Mouse (Mus musculus): ENCODE results near the gene Ap3m1.
A peak's percentile ranks its signal among the peaks of the same experiment; 100 is the strongest.

Ap3m1 gene

GRCm38 (mm10) chr14:21013800-21014334 lies 38.4 kb downstream of the Ap3m1 start:
- no peak for DNase-seq (ENCODE audit: low read depth)

DNA sequence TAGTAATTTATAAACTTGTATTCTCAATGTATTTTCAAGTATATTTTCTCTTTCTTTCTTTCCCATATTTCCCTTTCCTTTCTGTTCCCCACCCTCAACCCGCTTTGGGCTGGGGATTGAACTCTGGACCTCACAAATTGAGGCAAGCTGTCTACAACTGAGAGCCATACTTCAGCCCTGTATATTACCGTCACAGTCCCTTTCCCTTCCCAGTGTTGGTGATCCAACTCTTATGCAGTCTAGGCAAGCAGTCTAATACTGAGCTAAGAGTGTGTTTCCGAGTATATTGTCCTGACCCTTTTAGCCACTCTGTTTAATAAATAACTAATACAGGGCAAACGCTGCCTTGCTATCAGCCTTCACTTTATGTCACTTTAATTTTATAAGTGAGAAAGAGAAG lies 52.7 kb downstream of the Ap3m1 start:
- DNase-seq (ENCODE audit: low read depth): no peak

DNA sequence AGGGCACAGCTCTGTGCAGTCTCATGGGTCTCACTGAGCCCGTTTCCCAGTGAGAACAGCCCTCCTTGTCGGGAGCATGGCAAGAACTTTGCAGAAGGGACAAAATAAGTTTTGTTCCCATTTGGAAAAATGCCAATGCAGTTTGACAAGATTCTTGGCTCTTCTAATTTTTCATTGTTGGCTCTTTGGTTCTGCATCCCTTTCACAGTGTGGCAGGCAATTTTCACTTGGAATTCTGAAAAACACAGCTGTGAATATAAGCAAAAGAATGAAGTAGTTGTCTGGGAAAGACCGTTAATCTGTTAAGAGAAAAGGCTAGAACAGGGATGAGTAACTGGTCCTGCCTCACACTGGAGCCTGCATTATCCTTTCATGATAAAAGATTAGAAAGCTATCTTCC lies 54.8 kb downstream of the Ap3m1 start:
- no peak for DNase-seq (ENCODE audit: low read depth)

DNA sequence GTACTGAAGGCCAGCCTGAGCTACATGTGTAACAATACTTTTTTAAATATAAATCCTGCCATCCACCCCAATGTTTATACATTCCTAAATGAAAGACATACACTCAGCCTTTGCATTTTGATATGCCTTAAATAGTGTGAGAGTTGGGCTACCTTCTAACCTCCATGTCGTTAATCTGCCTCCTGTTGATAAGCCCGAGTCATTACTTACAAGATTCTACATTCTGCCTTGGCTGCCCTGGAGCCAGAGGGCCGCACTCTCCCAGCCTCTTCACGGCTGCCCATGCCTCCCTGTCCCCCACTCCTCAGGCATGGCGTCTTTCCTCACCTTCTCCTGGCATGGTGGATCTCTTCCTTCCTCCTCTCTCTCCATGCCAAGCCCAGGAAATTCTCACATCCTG lies 55.9 kb downstream of the Ap3m1 start:
- DNase-seq (ENCODE audit: low read depth): no peak

DNA sequence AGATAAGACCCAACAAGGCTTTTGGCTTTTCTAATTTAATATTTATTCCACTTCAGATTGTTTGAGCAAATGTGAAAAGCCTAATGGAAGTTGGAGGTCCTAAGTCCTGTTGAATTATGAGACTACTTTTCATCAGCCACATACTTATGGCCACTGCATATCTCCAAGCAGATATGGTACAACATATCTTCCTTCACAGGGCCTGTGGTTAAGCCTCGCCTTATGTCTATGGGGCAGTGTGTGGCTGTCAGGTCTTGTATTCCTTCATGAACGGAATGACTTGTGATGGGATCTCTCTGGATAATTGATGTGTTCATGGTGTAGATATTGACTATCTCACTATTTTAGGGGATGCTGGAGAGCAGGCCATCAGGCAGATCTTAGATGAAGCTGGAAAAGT lies 56.8 kb downstream of the Ap3m1 start:
- no peak for DNase-seq (ENCODE audit: low read depth)

GRCm38 (mm10) chr14:20994475-20994874 lies 57.8 kb downstream of the Ap3m1 start:
- DNase-seq (ENCODE audit: low read depth): no peak

- peak; percentile 65 for DNase-seq (ENCODE audit: low read depth)
Measured at GRCm38 (mm10) chr14:20993067-20993691, 59.1 kb downstream of the Ap3m1 start.

DNA sequence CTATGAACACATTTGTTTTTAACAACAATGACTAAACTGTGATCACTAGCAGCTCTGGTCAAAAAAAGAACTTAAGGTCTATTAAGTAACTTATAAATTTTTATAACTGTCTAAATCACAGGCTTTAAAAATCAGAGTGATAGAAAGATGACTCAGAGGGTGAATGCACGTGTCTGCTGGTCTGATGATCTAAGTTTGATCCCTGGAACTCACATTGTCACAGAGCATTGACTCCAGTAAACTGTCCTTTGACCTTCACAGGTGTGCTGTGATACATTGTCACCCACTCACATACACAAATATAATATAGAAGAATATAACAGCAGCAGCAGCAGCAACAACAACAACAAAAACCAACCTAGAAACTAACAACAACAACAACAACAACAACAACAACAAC lies 60.8 kb downstream of the Ap3m1 start:
- DNase-seq (ENCODE audit: low read depth): no peak

DNA sequence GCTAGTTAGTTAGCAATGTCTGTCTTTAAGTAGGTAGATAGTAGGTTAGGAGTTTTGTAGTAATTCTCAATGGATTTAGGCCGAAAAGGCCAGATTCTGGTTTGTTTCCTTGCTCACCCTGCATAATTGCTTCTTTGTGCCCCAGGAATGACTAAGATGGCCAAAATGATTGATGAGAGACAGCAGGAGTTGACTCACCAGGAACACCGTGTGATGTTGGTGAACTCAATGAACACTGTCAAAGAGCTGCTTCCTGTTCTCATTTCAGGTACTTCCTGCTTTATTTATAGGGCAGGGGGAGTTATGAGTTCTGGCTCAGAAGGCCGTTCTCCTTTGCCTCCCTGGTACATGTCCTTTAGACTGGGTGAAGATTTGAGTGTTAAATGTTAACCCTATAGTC lies 66.8 kb downstream of the Ap3m1 start:
- DNase-seq (ENCODE audit: low read depth): no peak

DNA sequence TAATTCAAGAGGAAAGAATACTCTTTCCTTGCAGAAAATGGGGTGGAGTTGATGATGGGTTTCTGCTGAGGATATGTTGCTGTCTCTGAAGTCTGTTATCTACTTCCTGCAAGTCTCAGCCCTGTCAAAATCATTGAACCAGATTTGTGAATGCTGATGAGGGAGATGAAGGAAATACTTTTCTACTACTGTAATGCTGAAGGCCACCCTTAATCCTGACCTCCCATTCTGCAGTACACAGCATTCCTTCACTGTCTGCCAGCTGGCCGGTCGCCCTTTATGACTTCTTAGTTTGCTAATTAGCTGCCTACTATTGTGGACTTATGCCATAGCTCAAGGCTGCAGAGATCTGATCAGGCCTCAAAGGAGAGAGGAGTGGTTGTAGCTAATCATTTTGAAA lies 68.5 kb downstream of the Ap3m1 start:
- DNase-seq (ENCODE audit: low read depth): no peak
